Mouse (Mus musculus): Measurements from ENCODE around the gene Sephs2. TPM values are rescaled to one million over a fixed set of nuclear protein-coding genes. Genes with fewer than 3 reads are reported as not detected.

Sephs2 gene
- 10 to 100 TPM; 47.4 to 50.6 TPM for total RNA-seq (2021)
- long read RNA-seq, experiment 1, transcript Sephs2-201 (1 exons, 2,177 nt): major isoform, 131 of 131 reads
- long read RNA-seq, experiment 1, partial matches to known transcripts: 0 of 131 reads
- long read RNA-seq, experiment 1, other reads (novel, unspliced or antisense): 0 of 131 reads
- long read RNA-seq, experiment 2, transcript Sephs2-201 (1 exons, 2,177 nt): major isoform, 157 of 158 reads
- long read RNA-seq, experiment 2, partial matches to known transcripts: 0 of 158 reads
- long read RNA-seq, experiment 2, other reads (novel, unspliced or antisense): 1 of 158 reads

DNA sequence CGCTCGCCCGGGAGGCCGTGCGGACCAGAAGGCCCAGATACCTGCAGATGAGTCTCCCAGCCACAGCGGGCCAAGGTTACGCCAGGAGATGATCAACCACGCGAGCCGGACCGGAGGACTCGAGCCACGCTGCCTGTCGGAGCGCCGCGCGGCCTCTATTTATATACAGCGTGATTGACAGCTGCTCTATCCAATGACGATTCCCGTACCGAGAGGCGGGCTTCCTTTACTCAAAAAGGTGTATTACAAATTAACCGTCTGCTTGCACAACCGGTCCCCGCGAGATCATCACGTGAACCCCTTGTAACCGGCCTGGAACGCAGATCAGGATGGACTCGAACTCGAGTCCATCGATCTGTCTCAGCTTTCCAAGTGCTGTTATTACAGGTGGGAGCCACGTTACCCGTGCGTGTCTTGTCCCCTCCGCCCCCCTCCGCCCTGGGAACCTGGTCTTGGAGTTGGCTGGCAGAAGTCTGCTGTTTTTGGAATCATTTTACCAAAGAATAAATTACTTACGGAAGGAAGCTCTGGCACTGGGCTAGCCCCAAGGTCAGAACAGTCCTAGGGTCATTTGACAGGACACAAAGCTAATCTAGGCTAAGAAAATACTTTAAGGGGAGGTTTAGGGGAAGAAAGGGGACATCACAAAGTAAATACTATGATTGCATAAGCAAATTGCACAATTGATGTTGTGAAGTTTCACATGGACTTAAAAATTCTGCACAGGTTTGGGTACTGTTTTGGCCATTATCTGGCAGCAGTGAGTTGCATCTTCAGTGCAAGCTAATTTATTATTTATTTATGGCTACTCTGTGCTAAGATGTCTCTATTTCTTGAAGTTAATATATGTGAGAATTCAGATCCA is at the start of gene Sephs2:
Sephs2 (minus strand) TSS at position 131 of the 865 bp plus-strand sequence.
- peak; percentile 96 for DNase-seq (ENCODE audit: low spot score in 2 of 2)

- DNase-seq (ENCODE audit: low spot score in 2 of 2): no peak
Observed at GRCm38 (mm10) chr7:127322085-127322484, 48.2 kb upstream of the Sephs2 start.

GRCm38 (mm10) chr7:127321106-127321505 is 47.3 kb upstream of the Sephs2 start:
- no peak for DNase-seq (ENCODE audit: low spot score in 2 of 2)

GRCm38 (mm10) chr7:127313912-127314311 is 40.1 kb upstream of the Sephs2 start:
- DNase-seq (ENCODE audit: low spot score in 2 of 2): no peak

DNA sequence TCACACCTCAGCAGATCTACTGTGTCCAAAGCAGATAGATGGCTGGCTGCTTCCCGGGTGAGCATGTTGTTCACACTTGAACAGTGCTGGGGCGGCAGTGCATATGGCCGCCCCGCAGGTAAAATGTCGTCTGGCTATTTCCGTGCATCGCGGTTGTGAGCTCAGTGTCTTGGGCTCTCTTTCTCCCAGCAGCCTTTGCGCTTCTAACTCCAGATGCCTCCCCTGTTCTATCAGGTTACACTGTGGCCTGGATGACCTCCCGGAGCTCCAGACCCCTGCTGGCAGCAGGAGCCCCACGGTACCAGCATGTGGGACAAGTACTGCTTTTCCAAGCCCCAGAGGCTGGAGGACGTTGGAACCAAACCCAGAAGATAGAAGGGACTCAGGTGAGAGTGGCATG is 36.1 kb upstream of the Sephs2 start:
- no peak for DNase-seq (ENCODE audit: low spot score in 2 of 2)

DNA sequence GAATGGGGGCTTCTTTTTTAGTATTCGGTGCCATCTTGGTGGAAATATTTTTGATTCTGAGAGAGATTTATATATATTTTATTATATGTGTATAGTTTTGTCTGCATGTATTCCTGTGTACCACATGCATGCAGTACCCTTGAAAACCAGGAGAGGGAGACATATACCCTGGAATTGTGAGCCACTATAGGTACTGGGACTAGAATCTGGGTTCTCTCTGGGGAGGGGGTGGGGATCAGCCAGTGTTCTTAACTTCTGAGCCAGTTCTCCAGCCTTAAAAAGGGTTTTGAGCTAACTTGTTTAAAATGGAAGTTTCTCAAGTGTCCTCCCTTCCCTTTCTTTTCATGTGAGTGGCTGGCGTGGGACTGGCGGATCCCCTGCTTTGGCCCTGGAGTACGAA is 35.0 kb upstream of the Sephs2 start:
- peak; percentile 55 to 84 for DNase-seq (ENCODE audit: low spot score in 2 of 2)

GRCm38 (mm10) chr7:127308431-127308830 is 34.6 kb upstream of the Sephs2 start:
- DNase-seq (ENCODE audit: low spot score in 2 of 2): no peak

DNA sequence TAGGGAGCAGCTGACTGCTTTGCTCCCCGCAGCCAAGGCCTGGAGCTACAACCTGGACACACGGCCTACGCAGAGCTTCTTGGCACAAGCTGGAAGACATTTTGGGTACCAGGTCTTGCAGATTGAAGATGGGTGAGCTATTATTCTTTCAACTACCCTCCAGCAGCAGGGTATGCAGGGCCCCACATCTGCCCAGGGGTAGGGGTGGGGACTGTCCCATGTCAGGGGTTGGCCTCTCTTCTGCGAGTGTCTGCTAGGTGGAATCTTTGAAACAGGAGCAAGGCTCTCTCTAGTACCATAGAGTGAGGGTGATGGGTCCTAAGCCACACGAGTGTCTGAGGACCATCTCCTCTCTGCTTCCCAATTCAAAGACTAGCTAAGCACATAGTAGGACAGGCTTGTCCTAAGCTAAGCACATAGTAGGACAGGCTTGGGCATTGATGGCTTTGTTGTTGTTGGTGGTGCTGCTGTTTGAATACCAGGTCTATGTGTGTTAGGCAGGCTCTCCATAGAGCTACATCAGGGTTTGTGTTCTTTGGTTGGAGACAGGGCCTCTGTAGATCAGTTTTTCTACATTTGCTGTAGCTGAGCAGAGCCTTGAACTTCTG is 23.8 kb upstream of the Sephs2 start:
- DNase-seq (ENCODE audit: low spot score in 2 of 2): no peak

DNA sequence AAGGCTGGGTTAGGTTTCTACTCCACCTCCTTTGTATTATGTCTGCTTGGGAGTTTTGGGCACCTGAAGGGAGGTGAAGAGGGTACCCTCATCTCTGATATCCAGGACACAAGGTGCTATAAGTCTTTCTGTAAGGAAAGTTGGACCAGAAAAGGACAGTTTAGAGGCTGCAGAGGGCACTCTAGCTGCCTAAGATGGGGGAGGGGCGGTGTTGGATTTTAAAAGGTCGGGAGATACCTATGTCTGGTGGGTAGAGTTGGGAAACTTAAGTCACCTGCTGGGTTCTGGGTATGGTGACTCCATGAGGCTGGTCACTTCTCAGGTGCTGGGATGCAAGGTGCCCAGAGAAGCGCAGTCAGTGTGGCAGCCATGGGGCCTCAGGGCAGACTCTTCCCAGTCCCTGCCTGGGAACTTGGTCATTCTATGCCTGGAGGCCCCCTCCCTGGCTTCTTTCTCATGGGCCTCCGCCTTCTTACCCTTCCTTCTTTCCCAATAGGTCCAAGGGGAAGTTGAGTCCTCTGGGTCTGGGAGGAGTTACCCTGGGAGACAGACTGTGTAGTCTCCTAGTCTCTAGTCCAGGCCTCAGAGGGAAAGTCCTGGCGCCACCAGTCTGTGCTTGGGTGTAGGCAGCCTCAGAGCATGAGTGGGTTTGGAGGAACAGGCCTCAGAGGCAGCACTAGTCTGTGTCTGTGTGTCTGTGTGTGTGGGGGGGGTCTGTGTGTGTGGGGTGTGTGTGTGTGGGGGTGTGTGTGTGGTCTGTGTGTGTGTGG is 23.1 kb upstream of the Sephs2 start:
- no peak for DNase-seq (ENCODE audit: low spot score in 2 of 2)

- no peak for DNase-seq (ENCODE audit: low spot score in 2 of 2)
Observed at GRCm38 (mm10) chr7:127296098-127296497, 22.2 kb upstream of the Sephs2 start, which contains the start of gene Itgal. Itgal (plus strand) TSS chr7:127296260.

GRCm38 (mm10) chr7:127290142-127290541 is 16.3 kb upstream of the Sephs2 start:
- no peak for DNase-seq (ENCODE audit: low spot score in 2 of 2)

DNA sequence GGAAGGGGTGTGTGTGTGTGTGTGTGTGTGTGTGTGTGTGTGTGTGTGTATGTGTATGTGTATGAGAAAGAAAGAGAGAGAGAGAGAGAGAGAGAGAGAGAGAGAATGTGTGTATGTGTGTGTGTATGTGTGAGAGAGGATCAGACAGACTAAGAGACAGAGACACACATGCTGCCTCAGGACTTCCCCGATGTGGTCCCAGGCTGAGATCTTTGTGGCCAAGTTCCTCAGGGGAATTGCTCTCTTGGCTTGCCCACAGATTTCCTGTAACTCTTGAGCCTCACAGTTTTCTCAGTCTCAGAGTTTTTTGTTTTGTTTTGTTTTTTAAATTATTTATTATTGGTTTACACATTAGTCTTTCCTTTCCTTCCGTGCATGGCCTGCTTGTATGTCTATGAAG is 15.5 kb upstream of the Sephs2 start:
- DNase-seq (ENCODE audit: low spot score in 2 of 2): no peak

GRCm38 (mm10) chr7:127287940-127288339 is 14.1 kb upstream of the Sephs2 start:
- no peak for DNase-seq (ENCODE audit: low spot score in 2 of 2)

- DNase-seq (ENCODE audit: low spot score in 2 of 2): no peak
Observed at GRCm38 (mm10) chr7:127285154-127285553, 11.3 kb upstream of the Sephs2 start.

- no peak for DNase-seq (ENCODE audit: low spot score in 2 of 2)
Observed at GRCm38 (mm10) chr7:127282190-127282589, 8.3 kb upstream of the Sephs2 start.

DNA sequence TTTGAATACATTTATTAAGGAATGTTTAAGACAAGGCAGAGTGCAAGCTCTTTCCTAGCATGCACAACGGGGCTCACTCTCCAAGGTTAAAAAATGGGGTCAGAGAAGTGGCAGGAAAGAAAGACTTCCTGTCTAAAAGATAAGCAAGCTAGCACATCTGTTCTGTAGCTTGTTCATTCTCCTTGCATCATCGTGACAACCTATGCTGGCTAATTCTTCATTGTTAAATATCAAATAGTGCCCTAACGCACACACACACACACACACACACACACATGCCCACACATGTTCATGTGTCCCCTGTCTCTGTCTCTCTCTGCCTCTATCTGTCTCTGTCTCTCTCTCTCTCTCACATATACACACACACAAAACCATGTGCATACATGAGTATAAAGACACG is 7.3 kb upstream of the Sephs2 start:
- DNase-seq (ENCODE audit: low spot score in 2 of 2): no peak

- DNase-seq (ENCODE audit: low spot score in 2 of 2): no peak
Observed at GRCm38 (mm10) chr7:127280092-127280491, 6.2 kb upstream of the Sephs2 start.

DNA sequence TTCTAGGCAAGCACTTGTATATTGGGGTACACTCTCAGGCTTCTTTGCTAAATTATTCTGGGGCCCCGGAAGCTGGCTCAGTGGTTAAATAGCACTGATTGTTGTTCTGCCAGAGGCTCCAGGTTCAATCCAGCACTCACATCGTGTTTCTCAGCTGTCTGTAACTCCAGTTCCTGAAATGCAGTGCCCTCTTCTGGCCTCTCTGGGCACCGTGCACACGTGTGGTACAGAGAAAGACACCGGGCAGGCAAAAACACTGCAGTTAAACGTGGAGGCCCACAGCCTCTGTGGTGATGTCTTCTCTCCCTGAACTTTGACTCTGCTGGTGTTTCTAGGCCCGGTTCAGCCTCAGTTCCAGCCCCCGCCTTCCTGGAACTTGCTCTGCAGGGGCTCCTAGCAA is 4.5 kb upstream of the Sephs2 start:
- DNase-seq (ENCODE audit: low spot score in 2 of 2): no peak

DNA sequence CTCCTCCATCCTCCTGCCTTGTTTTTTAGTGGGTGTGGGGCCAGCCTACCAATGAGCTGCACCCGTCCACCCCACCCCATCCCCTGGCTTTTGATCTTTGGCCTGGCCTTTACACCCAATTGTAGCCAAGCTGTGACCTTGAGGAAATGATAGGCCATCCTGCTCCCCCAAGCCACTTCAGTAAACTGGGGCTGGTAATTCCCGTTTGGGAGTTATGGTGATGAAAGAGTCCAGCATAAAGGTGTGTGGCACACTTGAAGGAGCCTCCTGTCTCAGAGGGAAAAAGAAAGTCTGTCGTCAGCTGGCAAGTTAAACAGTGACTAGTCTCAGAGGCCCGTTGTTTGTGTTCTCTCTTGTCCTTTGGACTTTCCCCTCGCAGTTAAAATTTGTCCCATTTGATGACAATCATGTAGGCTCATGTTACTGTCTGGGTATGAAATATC is 2.7 kb upstream of the Sephs2 start:
- no peak for DNase-seq (ENCODE audit: low spot score in 2 of 2)

DNA sequence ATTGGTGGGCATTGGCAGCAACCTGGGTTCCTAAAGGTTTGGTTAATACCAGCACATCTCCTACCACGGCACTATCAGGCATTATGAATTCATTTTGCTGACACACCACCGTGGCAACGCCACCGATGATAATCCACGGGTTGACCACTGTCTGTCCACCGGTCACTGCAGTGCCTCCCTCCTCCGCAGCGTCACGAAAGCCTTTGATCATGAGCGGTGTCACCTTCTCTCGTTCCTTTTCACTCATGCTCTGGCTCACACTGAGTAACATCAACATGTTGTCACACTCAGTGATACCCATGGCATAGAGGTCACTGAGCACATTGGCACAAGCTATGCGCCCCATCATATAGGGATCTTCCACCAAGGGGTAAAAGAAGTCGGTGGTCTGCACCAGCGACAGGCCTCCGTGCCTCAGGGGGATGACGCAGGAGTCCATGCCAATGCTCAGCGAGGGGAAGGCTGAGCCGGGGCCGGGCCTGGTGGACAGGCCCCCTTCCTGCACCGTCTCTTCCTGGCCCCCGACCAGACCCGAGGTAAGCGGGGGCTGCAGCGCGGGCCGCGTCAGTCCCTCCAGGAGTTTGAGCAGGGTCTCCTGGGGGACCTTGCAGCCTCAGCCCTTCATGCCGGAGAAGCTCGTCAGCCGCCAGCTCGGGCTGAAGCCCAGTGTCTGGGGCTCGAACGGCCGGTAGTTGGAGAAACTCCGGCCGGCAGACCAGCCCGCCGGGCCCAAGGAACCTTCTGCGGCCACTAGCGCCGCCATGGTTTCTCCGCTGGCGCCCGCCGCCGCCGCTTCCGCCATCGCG is 534 bp downstream of the Sephs2 start:
- peak in 1 of 2 experiments; percentile 21 for DNase-seq (ENCODE audit: low spot score in 2 of 2)

Measured in layer of hippocampus, postnatal 14 days (tissue).